Mouse (Mus musculus): ENCODE measurements around the gene Fam198b. TPM values are rescaled to one million over a fixed set of nuclear protein-coding genes. Genes with fewer than 3 reads are reported as not detected.

Gene Fam198b
- 0.57 and 1.2 TPM in 2 replicates for polyA plus RNA-seq (2012; rRNA removed)

GRCm38 (mm10) chr3:79884305-79884704 is at the start of gene Fam198b:
Gene Fam198b, plus strand, starts transcription at chr3:79884533.

DNA sequence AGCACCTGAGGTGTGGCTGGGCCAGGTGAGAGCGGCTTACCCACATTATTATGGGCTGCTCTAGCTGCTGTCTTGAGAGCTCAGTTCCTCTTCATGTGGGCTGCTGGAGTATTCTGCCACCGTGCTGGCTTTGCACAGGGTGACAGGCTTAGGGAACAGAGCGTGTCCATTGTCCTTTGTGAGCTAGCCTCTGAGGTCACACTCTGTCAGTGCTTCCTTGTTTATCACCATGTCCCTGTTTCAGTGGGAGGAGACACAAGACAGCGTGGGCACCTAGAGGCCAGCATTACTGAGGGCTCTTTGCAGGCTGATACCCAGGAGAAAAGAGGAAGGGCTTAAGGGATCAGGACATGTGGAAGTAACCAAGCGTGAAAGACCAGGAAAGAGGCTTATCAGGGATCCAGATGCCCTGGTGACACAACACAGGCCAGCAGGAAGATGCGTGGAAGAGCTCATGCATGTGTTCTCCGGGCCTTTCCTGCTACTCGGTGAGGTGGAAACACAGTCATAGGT is 31.6 kb upstream of the Fam198b start, which contains the start of gene Tmem144:
Tmem144 (minus strand) TSS at position 120 of the 513 bp plus-strand sequence.

Other genes starting within 250 kb of the Fam198b start
- 0.04 and 0.06 TPM in 2 replicates for gene Rxfp1, start 146.7 kb upstream of the Fam198b start, polyA plus RNA-seq (2012; rRNA removed)
- gene Tmem144, start 31.8 kb upstream of the Fam198b start, polyA plus RNA-seq (2012; rRNA removed): 0.74 and 0.78 TPM in 2 replicates

Data from liver, embryonic 18 days (tissue).